Mouse (Mus musculus) layer of hippocampus, adult 18-20 months (tissue): ENCODE measurements at regions not wholly inside any gene's neighbourhood (a gene's known extent, or its start where the extent isn't known, plus 50 kb on each side); places are given as distances from the start of the nearest gene placed in this dataset.

Experiments used
- DNase-seq, 2 experiments: peaks; one replicate each; pipeline ENCODE4 v3.0.0; 2022; ENCODE audit warnings: low spot score in 2 of 2

DNA sequence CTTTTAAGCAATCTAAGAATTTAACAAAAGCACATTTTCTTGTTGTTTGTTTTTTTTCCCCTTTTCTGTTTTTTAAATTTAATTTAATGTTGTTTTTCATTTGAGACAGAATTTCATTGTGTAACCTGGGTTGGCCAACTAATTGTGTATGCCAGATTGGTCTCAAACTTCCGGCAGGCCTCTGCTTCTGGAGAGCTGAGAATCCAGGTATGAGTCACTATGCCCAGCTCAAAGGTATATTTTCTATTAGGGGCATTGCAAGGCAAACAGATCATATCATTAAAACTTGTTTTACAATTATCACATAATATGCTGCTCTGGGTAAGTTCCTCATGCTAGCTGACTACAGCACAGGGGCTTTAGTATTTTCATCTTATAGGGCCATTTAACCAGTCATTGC lies 112.2 kb upstream of the Tsc22d2 start:
- no peak for DNase-seq

DNA sequence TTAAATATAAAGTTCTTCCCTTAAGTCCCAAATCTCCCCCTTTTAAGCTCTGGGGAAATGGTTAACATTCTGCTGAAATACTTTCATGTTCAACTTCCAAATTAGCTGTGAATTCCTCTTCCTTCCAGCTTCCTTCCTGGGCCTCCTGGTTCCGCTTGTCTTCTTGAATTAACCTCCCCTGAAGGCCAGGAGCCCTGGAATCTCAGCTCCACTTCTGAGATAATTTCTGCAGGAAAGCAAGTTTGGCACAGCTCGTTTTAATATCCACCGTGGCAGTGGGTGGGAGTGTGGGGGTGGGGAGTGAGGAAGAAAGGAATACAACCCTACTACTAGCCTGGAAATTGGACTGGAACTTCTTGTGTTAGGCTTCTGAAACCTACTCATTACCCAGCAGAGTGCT lies 110.8 kb upstream of the Tsc22d2 start:
- no peak for DNase-seq

DNA sequence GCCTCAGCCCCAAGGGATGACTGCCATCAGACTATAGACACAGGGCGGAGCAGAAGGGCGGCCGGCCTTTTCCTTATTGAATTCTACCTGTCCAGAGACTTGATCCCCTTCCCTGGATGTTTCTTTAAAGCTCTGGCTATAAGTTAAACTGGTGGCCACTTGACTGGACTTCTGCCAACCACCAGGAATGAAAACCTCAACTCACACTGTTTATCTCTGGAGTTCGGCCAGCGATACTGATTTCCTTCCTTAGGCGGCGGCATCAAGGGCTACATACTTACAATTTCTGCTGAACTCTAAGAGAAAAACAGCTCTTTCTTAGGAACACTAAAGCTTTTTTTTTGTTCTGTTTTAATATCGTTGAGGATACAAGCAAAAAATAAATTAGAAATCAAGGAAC lies 104.9 kb upstream of the Tsc22d2 start:
- DNase-seq, result no peak

DNA sequence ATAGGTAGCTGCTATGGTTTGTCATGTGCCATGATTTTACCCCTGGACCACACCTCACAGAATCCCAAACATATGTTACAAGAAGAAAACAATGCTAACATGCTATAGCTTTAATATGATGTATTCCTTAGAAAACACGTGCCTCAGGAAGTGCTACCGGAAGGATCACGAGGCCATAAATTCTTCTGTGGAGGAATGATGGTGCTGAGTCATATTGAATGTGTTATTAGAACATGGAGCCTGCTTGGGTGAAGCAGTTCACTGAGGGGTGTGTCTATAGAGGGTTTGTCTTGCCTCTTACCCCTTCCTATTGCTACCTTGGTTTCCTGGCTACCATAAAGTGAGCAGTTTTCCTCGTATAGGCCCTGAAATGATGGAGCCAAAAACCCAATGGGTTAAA lies 104.1 kb upstream of the Tsc22d2 start:
- DNase-seq, result no peak

DNA sequence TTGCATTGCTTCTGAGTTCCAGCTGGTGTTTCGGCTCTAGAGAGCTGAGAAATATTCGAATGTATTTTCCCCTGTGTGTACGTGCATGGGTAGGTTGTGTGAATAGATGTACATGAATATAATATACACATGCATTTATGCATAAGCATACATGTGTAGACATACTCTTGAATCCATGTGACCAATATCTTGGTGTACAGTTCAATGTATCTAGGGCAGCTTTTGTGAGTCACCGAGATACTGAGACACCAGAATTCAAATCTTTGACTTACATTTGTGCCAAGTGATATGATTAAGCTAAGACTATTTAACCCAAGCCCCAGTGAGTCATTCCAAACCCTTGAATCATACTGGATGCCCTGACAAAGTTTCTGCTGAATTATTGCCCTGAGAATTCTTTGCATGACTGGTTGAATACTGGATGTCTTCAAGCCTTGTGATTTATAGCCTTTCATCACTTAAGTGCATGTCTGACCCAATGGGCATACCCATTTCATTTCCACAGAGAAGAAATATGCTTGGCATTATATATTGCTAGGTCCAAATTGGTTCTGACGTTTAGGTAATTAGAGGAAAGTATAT lies 103.3 kb upstream of the Tsc22d2 start:
- DNase-seq, result no peak

DNA sequence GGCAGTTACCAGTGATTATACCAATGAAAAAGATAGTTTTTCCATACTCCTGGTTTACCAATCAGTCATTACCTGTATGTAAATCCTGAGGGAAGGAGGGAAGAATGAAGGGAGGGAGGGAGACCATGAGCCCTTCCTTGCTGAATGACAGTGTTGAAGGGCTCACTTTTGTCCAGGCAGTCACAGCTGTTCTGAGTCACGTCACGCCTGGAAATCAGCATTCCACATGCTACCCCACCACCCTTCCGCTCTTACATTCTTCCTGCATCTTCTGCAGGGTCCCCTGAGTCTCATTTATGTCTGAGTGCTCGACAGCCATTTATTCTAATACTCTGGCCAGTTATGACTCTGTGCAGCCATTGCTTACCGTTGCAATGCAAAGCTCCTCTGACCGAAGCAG lies 101.9 kb upstream of the Tsc22d2 start:
- DNase-seq, result no peak

DNA sequence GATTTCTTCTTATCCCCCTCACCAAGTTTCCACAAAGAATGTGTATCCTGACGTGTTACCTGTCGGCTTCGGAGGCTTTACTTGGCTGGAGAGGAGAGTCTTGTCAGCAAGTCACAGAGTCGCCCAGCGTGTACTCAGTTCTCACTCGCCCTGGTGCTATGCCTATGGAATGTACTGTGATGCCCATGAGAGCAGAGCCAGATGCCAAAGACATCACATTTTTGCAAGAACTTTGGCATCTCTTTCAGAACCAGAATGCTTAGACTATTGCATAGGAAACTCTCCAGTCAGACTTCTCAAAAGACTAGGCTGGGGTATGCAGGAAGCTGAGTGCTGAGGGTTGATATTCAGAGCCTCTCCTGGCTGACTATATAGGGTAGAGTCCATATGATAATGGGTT lies 99.3 kb upstream of the Tsc22d2 start:
- no peak for DNase-seq

DNA sequence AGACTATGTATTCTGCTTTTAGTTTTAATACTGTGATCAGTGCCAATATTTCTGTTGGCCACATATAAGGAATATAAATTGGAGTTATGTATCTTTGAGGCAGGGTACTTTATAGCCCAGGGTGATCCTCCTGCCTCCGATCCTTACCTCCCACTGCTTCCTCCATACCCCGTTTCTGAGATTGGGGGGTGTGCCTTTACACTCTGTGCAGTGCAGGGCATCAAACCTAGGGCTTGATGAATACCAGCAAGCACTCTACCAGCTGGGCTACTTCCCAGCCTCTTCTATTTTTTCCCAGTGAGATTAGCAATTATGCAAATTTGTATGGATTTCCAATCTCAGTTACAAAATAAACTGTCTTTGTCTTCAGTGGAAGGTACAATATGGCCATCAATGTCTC lies 97.3 kb upstream of the Tsc22d2 start:
- peak in 1 of 2 experiments; percentile 6 for DNase-seq

DNA sequence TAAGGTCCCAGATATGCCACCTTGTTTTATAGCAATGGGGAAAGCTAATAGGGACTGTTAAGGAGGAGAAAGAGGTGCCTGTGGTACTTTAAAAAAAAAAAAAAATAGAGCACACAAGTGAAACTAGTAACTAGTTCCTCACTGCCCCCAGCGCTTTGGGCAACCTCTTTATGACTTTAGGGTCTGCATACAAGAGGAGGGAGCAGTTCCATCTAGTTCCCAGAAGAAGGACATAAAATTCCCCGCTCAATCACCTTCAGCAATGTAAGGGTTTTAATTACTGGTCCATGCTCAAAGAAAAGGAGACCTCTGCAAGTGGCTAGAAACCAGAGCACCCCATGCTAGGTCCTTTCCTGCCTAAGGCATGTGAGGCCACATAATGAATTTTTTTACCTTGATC lies 95.8 kb upstream of the Tsc22d2 start:
- no peak for DNase-seq

DNA sequence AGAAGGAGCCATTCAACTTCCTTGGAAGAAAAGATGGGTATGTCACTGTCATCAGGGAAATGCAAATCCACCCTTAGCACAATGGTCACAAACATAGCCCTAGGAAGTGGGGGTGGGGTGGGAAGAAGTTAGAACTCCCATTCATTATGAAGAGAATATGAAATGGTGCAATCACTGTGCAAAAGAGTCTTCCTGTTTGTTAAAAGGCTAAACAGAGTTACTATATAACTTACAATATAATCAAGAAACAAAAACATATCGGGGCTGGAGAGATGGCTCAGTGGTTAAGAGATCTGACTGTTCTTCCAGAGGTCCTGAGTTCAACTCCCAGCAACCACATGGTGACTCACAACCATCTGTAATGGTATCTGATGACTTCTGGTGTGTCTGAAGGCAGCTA lies 95.1 kb upstream of the Tsc22d2 start:
- DNase-seq, result no peak

DNA sequence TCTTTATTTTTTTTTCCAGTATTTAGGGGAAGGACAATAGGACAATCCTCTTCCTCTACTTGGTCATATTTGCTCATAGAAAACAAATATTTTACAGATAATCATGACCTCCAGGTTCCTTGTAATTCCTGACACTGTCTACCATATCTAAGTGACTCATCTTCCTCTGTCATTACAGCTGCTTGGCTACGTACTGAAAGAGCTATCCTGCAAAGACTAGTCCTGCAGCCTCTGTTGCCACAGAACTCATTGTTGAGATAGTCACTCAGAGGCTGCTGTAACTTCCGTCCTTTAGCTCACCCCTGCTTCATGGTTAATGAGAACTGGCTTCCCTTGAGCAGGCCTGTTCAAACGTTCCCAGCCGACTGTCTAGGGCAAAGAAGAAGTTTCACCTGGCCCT lies 93.7 kb upstream of the Tsc22d2 start:
- DNase-seq, result no peak

DNA sequence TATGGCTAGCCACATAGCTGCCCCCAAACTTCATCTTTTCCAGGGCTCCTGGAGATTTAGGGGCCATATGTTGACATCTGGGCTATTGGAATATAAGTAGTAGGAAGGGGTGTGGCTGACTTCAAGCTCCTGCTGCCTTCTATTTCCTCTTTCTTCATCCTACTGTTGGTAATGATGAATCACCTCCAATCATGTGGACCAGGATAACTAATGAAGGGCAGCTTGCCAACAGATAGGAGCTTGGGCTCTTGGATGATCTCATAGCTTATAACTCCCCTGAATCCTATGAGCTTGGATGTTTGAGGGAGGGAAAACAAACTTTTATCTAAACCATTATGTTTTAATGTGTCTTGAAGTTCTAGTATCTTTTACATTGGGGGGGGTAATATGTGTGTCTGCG lies 92.2 kb upstream of the Tsc22d2 start:
- DNase-seq, result no peak

DNA sequence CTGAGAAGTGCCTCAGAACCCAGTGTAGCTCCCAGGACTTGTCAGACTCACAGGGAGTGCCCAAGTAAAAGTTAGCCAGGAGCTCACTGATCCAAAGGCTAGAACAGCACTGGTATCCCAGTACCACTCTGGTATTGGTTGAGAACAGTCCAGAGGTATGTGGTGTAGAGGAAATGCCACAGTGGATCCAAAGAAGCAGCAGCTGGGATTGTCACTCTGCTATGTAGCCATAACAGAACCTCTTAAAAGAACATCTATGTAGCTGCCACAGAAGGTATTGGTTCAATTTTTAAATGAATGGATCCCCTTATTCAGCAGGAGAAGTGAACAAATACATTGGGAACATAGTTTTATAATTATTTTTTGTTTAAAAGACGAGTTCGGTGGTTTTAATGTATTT lies 86.8 kb upstream of the Tsc22d2 start:
- no peak for DNase-seq

DNA sequence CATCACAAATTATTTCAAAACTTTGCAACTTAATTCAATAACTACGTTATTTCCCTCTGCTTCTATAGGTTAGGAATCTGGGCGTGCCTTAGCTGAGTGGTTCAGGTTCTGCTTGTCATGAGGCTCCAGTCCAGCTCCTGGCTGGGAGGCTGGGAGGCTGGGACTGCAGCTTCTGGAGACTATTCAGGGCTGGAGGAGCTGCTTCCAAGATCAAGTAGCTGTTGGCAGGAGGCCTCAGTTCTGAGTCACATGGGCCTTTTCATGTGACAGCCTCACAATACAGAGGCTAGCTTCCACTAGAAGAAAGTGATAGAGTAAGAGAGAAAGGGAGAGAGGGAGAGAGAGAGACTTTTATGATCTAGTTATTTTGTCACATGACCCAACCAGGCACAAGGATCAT lies 84.3 kb upstream of the Tsc22d2 start:
- DNase-seq, result peak; percentile 28 to 57

DNA sequence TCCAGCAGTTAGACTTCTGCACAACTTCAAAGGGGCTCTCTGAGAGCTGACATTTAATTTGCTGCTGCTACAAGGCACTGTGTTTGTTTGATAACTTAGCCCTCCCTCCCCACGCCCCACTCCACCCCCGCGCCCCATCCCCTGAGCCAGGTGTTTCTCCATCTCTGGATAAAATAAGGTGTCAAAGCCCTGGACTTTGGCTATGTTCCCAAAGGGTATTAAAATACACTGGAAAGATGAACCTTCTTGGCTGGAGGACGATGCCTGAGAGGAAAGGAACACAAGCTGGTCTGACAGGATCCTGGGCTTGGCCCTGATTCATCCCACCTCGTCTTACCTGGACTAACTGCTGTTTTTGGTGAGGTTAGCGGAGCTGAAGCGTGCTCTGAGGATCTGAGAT lies 80.5 kb upstream of the Tsc22d2 start:
- no peak for DNase-seq

DNA sequence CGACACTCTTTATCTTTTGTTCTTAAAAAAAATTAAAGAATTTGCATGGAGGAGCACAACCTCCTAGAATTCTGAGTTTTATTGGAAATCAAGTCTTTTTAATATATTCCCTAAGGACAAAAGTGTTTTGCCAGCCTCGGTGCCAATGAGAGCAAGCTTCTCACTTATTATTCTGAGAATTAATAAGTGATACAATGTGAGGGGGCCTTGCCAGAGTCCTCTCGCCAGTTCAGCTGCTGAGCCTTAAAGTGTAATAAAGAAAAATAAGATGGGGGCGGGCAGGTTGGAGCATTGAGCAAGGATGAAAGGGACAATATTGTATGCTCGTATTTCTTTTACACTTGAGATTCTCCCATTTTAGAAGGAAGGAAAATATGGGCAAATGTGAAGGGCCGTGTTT lies 79.2 kb upstream of the Tsc22d2 start:
- no peak for DNase-seq

DNA sequence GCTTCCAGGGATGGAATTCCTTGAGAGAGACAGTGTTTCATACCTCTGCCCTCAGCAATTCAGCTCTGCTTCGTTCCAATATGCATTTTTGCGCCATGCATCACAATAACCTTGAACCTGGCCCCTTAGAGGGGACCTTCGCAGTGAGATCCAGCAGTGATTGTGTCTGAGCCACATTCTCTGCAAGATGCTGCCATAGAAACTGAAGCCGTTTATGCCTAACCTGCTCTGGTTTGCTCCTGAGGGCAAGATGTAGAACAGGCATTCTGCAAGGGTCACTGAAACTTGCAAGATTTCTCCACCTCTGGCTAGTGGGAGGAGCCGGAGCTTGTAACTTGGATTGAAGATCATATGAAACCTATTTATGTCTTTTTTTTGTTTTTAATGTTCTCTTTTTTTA lies 78.4 kb upstream of the Tsc22d2 start:
- no peak for DNase-seq

DNA sequence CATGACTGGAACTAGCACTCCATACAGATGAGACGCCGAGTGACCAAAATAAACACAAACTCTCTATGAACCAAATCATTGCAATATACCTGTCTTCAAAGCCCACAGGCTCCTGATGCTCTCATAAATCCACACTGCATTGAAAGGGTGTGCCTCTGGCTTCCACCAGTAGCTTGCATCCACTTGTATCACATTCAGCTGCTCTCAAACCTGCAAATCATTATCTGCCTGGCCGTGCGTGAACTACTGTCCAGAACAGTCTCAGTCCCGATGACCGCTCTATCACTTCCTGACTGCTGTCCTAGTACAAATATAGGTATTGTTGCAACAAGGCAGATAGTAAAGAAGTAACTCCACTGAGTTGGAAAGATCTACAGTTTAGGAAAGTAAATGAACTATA lies 77.9 kb upstream of the Tsc22d2 start:
- no peak for DNase-seq

DNA sequence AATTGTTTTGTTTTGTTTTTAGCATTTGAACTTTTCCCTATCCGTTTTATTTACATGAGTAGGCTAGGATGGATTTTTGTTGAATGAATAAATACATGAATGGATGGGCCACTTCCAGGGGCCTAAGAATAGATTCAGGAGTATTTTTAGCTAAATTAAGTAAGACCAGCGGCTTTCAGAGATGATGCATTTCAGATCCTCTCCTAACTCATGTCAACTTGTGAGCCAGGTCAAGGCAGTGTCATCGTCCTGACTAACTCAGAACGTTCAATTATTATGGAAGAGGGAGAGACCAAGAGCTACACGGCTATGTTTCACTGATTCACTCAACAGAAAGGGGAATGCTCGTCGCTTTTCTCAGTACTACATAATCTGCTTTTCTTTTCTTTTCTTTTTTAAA lies 75.5 kb upstream of the Tsc22d2 start:
- DNase-seq, result no peak

DNA sequence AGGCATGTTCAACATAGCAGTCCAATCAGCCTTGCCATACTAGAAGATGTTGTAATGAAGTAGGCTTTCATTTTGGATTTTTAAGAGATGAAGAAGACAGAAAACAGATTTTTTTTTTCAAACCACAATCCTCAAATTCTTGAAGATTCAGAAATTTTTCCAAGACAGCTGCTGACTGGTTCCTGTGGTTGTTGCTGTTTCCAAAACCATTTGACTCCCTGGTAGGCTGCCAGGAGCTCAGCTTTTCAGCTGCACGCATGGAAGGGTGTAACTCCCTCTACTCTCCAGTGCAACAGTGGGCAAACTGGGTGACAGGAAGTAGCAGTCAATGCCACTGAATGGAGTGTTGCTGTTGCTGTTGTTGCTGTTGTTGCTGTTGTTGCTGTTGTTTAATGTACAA lies 72.4 kb upstream of the Tsc22d2 start:
- DNase-seq, result no peak

DNA sequence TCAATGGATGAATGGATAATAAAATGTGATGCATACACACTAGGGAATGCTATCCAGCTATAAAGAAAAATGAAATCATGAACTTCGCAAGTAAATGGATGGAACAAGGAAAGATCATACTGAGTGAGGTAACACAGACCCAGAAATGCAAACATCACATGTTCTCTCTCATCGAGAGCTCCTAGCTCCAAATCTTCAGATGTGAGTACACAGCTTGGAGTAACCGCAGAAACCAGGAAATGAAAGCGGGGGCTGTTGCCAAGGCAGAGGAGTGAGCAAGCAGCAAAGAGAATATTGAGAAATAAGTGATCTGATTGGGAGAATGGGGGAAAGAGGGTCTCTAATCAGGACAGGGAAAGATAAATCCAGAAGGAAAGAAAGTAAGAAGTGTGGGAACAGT lies 52.0 kb upstream of the Tsc22d2 start:
- no peak for DNase-seq

DNA sequence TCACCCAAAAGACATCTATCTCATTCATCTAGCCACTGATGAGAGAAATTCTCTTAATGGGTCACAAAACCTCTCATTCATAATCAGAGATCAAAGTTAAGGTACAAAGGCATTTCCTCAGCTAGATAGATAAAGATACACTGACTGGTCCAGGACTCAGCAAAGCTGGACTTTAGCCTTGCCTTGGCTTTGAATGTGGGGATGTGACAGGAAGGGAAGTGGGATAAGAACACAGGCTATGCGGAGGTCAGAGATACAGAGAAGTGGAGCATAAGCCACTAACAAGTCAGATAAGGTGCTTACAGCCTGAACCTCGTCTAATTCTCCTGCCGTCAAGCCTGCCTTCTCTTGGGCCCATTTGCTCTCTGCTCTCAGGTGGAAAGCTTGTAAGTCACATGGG lies 50.0 kb upstream of the Tsc22d2 start:
- no peak for DNase-seq
